Mouse (Mus musculus): ENCODE measurements around the gene Pafah1b2.

DNA sequence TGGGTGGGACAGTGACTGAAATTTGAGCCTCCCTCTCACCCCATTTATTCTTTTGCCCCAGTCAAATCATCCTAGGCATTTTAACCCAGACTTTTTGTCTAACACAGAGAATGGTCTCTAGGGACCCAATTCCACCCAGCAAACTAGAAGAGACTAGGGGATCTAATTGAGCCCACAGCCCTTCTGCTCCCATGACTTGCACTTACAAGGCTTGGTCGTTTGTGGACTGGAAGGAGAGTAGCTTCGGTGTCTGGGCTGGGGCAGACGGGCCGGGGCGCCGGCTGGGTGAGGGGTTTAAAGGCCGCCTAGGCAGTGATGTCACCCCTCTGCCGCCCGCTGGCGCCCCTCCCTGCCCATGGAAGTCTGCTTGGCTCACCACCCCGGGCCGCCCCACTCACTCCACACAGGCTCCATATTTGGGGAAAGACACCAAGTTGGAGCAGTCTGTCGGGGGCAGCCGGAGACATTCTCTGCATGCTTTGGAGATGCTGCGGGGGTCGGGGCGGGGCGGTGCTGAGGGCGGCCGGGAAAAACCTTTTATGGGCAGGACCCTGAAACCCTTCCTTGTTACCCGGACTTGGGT lies 76.8 kb downstream of the Pafah1b2 start, which contains the start of gene Tagln:
- TF ChIP-seq CTCF (IDR thresholded peaks at IDR 0.05), result no peak
- TF ChIP-seq POLR2A (IDR thresholded peaks at IDR 0.05; ENCODE audit: insufficient read depth, low read depth, low read length), result no peak

All from heart, adult 2 months (tissue).